Comparison of ENCODE assay signal across 8 mouse cellular contexts in genomic region chr17:46673850-46674529, GRCm38 (mm10). TPM values are rescaled to one million over a fixed set of nuclear protein-coding genes. Genes with fewer than 3 reads are reported as not detected.
DNase-seq lines count a peak whose midpoint lies in the region; ATAC-seq lines count a peak whose summit lies in the region.

Gene Rrp36, minus strand, starts transcription at chr17:46674352.

- peak within 1 kb of the TSS; percentile 58; the same call in 1 of the 2 replicates for H3K27ac ChIP-seq in hindbrain, embryonic 14.5 days

- H3K4me1 ChIP-seq in hindbrain, embryonic 14.5 days (replicated peaks; ENCODE audit: control insufficient read depth, insufficient read depth, low read length): peaks cover 12% of the 10 kb centered on the region

- peak within 1 kb of the TSS; percentile 69 for H3K9ac ChIP-seq in hindbrain, embryonic 14.5 days

- peaks cover 59% of the 10 kb centered on the region for H3K36me3 ChIP-seq in hindbrain, embryonic 14.5 days (replicated peaks; ENCODE audit: control insufficient read depth, insufficient read depth)

- peak within 1 kb of the TSS; percentile 88 for H3K4me2 ChIP-seq in hindbrain, embryonic 14.5 days (replicated peaks)

- no peaks in the 10 kb centered on the region for H3K9me3 ChIP-seq in hindbrain, embryonic 14.5 days (ENCODE audit: control insufficient read depth, low read length)

- under 1% methylated on average over 43 of the region's 43 CpGs for WGBS in hindbrain, embryonic 14.5 days

- peak within 1 kb of the TSS; percentile 80 for H3K4me3 ChIP-seq in hindbrain, embryonic 14.5 days (replicated peaks; ENCODE audit: low read length)

- peak; percentile 98 for DNase-seq in R1 (ENCODE audit: low read depth, low spot score)
- peak; percentile 88 to 92 for DNase-seq in cerebellum, postnatal 25 days
- peak; percentile 62 to 83 for DNase-seq in frontal cortex, postnatal 25 days (ENCODE audit: low spot score in 2 of 2)
- peak; percentile 93 for DNase-seq in hindbrain, embryonic 14.5 days (ENCODE audit: low spot score)
- peak; percentile 89 to 90 for DNase-seq in layer of hippocampus, postnatal 36 days
- DNase-seq in lung, postnatal 36 days: peak; percentile 96
- DNase-seq in retina, postnatal 1 day: peak; percentile 95
- DNase-seq in urinary bladder, adult 18-20 months (ENCODE audit: low spot score in 2 of 2): peak; percentile 76 to 89

- no peaks in the 10 kb centered on the region for H3K27me3 ChIP-seq in hindbrain, embryonic 14.5 days (ENCODE audit: control insufficient read depth, insufficient read depth, low read length)

- ATAC-seq in hindbrain, embryonic 14.5 days (ENCODE audit: low FRiP score): peak; percentile 89

RNA-seq across cellular contexts. Expression of gene Rrp36, which starts in this region (rescaled TPM):
- polyA plus RNA-seq in hindbrain, embryonic 14.5 days (2014; fragmentation: Nextera tagmentation; extraction: Ambion mirVana): 41.6 and 44.7 TPM in 2 replicates
- total RNA-seq in layer of hippocampus, postnatal 36 days (2021): 10 to 100 TPM; 14.5 to 15.4 TPM

Comparison
In these comparisons a context has a peak if more than half of its experiments do, and no peak if none do; other contexts are left out.
1. Peak in every context shown above with its lines: DNase-seq, ATAC-seq, H3K4me3 ChIP-seq and H3K27ac ChIP-seq.